Mouse (Mus musculus) megakaryocyte-erythroid progenitor cell, adult 5-6 weeks (primary cell): Measurements from ENCODE around the gene Cntn3. TPM values are rescaled to one million over a fixed set of nuclear protein-coding genes. Genes with fewer than 3 reads are reported as not detected.
"Not testable (repeated sequence)": the region's sequence is repeated elsewhere in the genome, so short reads cannot be mapped to it uniquely, and the experiment has no call there.

Experiments
- ATAC-seq: replicated peaks from 2 replicates; pipeline ENCODE4 v1.8.0; 2016; ENCODE audit warnings: mild to moderate bottlenecking, inconsistent platforms; ENCODE audit not compliant: severe bottlenecking, poor library complexity, low FRiP score, low TSS enrichment
- total RNA-seq, 2 experiments: library from RNA; stranded (forward) in 1 of 2; stranded (reverse) in 1 of 2; fragments of 200-1000, 215-1000 nt in 1 of 2; fragments of >200 nt in 1 of 2; fragmentation: Nextera tagmentation in 1 of 2; gene quantifications; 2 replicates each; pipeline ENCODE4 v1.2.3; 2014 to 2017

Gene Cntn3
- total RNA-seq (2014; fragmentation: Nextera tagmentation) (not detected in 2 replicates), total RNA-seq (2017) (not detected in 2 replicates)

DNA sequence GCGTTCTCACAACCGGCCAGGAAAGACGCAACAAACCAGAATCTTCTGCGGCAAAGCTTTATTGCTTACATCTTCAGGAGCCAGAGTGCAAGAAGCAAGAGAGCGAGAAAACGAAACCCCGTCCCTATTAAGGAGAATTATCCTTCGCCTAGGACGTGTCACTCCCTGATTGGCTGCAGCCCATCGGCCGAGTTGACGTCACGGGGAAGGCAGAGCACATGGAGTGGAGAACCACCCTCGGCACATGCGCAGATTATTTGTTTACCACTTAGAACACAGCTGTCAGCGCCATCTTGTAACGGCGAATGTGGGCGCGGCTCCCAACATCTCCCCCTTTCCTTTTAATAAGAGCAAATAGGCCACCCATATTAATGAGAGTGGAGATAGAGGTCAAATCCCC, at the start of gene Cntn3:
Gene Cntn3 (minus strand): TSS at position 101 of the 400 bp plus-strand sequence.
- not testable (repeated sequence) for ATAC-seq

DNA sequence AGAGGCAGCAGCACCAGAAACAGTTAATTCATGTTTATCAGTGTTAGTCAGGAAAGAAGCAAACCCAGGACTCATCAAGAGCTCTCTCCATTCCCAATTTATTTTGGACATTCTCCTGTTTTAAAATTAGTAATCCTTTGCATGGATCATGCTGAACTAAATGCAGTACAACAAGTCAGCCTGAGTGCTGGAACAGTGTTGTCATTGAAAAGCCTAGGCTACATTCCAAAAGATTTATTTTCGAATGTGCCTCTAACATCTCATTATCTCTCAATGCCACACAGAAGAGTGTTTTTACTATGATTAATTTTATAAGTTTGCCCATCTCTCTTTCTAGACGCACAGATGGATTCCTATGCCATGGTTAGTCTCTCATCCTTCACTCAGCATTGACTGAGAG, 27.9 kb upstream of the Cntn3 start:
- ATAC-seq, result no peak

DNA sequence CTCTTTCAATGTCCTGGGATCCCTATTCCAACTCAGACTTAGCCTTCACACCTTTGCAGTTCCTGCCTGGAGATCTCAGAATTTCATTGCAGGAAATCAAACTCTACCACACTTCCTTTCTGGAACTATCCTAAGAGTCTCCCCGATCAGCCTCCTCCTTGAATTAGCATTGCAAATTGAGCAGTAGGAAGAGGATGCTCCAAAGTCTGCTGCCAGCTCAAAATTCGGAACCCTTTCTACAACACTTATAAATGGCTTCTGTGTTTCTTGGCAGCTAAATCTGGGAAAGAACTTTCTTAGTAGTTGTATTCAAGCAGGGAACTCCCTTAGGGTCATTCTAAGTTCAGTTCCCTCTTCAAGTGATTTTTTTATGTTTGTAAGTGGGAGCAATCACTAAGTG, 24.9 kb upstream of the Cntn3 start:
- no peak for ATAC-seq

DNA sequence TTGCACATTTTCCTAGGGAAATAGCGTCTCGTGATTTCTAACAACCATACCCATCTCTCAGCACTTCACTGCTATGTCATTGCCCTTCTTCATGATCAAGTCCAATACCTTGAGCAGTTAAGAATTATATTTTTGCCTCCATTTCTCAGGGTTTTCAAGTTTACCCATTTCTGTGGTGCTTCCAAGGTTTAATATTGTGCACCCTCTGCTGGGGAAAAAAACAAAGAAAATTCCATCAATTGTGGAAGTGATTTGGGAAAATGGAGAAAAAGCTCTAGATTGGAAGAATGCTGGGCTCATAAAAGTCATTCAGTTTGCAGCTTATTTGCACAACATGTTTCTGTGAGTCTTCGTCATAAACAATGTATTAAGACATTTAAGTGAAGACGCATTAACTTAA, 17.2 kb upstream of the Cntn3 start:
- ATAC-seq, result no peak

DNA sequence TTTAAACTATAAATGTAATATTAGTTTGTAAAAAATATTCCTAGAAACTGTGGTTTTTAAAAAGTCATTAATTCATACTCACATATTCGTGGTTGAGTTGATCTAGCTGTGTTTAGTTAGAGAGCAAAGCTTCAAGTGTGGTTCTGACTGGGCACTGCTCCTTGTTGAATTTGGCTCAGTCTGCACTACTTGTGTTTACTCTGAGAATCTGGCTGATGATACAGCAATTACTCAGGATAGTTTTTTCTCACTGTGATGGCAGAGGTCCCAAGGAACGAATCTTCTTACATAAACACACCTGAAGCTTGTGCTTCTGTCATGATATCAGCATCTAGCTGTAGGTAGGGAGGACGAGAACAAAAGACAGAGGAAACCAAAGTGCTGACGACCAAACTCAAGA, 16.4 kb upstream of the Cntn3 start:
- ATAC-seq, result no peak

DNA sequence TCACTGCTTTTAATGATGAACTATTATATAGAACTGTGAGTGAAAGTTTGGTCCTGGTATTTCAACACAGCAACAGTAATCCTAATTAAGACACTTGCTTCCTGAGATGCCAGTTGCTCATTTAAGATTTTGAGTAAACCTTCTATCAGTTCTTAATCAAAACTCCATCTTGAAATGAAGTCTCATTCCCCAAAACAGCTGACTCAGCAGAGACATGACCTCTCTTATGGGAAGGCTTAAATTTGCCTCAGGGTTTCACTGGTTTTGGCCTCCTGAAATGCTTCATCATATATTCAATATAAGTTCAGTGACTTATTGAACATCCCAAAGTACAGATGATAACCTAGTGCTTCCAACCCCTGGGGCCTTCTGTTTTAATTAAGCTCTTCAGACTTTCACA, 13.2 kb upstream of the Cntn3 start:
- ATAC-seq, result no peak

DNA sequence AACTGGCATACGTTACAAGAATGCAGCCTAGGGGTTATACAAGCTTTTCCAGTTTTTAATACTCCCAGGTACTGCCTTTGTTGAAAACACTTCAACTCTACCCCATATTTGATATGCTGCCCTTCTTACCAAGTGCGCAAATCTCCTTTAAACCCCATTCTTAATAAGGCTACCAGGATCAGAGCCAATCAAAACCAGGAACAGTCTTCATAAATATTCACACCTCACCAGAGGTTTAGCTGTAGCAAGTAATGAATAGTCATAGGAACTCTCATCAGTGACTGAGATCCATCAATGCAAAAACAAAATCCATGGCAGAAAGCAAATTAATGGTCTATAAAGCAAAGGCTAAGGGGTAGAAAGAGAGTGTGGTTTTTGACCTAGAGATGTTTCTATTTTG, 10.7 kb upstream of the Cntn3 start:
- ATAC-seq, result no peak

DNA sequence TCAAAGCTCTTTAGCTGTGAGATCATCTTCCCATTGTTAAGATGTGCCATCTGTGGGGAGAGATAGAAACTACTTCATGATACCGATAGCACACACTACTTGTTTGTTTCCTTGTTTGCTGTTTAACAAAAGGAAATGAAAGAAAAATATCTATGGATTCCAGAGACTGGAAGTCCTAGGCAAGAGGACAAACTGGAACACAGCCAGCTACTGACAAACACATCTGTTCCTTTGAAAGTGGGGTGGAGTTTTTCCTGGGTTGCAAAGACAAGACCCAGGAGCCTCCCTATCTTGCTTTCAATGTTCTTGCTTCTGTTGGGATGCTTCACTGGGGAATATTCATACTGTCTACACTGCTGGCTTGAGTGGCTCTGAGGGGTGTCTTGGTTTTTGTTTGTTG, 5.4 kb downstream of the Cntn3 start:
- no peak for ATAC-seq

DNA sequence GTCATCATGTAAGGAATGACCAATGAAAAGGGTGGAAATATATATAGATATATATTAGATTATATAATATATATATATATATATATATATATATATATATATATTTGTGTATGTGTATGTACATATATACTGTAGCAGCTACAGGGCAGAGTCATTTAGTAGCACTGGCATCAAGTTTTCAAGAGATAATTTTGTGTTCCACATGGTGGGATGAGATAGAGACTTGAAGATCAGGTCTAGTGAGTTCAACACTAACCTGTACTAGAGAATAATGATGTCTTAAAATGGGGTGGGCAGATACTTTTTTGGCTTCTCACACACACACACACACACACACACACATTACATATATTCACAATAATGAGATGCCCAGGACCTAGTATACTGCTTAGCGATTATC, 7.7 kb downstream of the Cntn3 start:
- ATAC-seq, result no peak

DNA sequence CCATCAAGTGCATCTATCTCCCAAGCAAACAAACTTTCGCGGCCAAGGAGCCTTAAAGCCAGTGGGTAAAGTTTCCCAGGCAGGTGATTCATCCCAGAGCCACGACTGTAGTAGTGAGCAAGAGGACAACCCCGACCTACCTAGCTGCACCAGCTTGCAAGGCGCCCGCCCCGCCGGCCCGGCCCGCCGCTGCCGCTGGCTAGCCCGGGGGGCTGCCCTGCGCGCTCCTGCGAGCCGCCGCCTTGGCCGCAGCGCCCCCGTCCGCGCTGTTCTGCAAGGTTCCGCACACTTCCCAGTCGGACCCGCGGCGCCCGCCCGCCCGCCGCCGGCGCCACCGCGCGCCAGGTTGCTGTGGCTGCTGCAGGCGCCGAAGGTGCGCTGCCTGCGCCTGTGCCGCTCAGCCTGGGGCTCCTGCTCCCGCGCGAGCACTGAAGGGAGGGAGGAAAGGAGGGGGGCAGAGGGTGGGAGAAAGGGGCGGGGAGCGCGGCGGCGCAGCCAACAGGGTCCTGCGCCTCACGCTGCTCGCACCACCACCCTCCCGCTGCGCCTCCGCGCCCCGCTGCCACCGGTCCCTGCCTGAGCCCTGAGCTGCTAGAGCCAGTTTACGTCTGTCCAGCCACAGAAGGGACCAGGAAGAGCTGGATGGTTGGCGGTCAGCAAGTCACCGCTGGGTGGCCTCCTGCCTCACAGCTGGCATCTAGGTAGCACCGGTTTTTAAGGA, 8.7 kb downstream of the Cntn3 start:
- peak; percentile 87 for ATAC-seq

DNA sequence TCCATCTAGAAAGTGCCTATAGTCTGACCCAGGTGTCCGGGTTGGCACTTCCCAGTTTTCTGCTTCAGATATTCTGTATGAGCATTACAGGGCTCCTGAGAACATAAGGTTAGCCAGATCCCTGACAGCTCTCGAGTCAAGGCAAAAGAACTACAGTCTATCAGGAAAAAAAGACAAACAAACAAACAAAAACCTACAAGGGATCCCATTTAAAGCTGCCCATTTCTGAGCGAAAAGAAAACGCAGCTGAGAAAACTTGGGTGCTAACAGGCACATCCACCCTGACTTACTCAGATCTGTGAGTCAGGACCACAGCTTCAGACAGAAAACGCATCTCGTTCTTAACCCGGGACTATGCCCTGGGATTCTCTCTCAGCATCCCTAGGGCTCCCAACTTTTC, 9.5 kb downstream of the Cntn3 start:
- ATAC-seq, result no peak

DNA sequence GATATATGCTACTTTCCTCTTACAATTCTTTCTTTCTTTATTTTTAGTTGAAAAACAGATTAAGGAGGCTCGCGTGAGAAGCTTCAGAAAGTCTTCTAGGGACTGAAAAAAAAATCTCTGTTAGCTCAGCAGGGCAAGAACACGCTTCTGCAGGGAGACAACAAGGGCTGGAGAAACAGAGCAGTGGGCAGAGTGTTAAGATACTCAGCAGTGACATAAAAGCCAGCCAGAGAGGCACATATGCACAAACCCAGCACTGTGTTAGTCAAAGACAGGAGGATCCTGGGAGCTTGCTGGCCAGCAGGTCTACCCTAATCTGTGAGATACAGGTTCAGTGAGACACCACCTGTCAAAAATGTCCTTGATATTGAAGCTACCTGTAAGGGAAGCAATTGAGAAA, 15.4 kb downstream of the Cntn3 start:
- ATAC-seq, result no peak

DNA sequence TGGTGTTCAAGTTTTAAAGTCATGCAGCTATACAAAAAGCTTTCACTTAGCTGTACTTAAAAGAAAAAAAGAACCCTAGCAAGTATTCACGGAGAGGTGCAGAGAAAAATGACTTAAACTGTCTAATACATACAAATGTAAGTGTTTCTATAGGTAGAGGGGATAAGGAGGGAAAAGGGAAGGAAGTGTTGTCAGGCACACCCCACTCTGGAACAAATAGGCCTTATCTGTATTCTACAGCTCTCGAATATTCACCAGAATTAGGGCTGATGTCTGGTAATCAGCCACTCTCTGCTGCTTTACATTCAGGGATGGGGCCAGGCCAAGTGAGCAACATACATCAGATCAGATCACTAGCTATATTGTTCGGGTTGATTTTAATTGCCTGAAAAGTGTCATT, 16.4 kb downstream of the Cntn3 start:
- ATAC-seq, result peak; percentile 97

DNA sequence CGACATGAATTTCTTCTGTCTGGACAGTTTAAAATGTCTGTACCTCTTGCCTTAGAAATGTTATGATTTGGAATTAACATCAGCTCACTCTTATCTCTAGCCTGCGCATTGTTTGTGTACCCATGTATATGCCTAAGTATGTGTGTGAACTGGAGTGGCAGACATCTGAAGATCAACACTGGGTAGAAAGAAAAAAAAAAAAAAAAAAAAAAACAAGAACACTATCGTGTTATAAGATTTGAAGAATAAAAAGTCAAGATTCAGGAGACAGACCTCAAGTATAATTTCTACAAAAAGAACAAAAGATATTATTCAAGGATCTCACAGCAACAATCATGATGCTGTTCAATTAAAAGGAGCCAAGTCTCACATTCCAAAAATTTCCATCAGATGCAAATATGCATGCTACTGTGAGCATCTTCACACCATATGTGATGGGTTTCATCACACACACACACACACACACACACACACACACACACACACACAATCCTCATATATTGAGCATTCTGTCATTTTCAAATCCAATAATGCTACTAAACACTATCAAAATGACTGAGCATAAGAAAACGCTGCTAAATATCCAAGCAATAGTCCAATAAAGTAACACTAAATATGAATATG, 17.0 kb downstream of the Cntn3 start:
- no peak for ATAC-seq

DNA sequence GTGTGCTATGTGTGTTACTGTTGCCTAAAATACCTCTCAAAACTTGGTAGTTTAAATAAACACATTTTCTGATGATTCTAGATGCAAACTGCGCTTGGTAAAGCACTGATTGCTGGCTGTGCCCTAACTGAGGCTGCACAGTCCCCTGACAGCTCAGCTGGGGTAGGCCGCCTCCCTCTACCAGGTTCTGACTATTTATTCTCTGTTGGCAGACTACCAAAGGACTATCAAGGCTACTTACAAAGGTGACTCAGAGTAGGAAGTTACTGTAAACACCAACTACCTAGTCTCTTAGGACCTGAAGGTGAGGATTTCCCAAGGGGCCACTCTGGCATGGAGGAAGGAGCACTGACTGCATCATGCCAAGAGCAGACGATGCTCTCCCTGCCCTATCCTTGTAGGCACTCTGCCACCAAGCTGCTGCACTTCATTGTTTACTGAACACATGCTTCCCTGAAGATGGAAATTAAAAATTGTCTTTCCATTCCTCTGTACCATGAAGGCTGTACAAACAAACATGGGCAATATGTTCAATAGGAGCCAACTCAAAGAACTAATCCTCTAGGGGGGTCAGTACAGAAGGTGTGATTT, 17.7 kb downstream of the Cntn3 start:
- no peak for ATAC-seq

DNA sequence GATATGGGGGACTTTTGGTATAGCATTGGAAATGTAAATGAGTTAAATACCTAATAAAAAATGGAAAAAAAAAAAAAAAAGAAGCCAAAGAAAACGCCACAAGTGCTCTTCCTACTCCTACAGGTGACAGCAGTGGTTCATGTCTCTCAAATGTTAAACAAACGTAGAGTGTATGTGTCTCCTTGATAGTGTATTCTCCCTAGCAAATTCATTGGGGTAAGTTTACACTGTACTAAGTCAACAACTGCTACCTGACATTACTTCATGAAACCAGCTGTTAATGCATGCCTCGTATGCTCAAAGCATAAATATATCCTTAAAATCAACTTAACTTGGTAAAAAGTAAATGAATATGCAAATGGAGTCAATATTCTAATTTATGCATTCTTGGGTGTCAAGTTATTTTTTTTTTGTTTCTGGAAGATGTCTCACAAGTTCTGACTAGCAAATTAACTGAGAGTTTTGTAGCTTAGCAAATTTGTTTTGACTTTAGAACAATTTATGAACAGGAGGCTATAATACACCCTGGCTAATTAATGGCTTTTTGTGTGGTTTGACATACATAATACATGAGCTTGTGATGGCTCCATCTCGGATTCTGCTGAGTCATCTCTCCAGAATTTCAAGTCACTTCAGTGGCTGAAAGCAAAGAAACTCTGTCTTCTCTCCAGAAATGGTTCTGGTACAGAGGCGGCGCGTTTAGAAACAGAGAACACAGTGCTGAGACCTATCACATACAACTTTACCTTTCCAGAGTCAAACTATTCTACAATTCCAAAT, 31.1 kb downstream of the Cntn3 start:
- no peak for ATAC-seq

DNA sequence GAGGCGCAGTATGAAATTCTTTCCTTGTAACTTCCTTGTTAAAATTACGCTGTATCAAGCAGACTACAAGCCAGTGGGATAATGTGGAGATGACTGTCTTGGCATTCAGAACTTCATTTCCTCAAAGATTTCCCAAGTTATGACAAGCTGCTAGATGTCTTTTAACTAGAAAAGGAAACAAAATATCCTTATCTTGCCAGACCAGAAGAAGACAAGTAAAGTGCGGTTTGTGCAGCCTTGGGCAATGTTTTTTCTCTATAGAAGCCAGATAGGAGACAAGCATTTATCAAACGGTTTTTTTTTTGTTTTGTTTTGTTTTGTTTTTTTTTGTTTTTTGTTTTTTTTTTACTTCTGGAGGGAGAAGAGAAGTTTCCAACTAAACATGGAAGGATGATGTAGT, 37.3 kb downstream of the Cntn3 start:
- peak; percentile 87 for ATAC-seq

DNA sequence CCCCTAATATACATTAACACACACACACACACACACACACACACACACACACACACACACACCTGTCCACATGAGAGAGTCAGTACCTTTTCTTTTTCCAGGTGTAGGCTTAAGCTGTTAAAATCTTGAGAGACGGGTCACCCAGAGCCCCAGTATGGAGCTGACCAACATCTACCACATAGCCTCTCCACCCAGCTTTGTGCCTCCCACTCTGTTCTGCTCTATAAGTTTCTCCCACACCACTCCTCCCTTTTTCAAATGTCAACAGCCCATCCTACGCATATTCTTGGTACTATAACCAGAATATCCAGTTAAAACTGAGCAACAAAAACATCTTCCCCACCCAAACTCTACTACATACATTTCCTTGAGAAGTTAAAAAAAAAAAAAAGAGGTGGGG, 49.9 kb downstream of the Cntn3 start:
- no peak for ATAC-seq

DNA sequence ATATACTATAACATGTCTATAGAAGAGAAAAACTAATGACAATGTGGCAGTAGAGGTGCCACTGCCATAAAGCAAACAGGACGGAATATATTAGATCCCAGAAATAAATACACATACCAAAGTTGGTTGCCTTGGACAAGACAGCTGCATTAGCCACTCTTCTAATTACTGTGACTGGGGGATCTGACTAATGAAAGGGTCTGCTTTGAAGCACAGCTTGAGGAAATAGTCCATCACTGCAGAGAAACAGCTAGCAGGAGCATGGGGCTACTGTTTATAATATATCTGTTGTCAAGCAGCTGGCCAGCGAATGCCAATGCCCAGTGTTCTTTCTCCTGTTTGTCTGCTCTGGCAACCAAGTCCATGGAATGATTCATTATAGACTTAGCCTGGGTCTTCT, 51.9 kb downstream of the Cntn3 start:
- ATAC-seq, result no peak

DNA sequence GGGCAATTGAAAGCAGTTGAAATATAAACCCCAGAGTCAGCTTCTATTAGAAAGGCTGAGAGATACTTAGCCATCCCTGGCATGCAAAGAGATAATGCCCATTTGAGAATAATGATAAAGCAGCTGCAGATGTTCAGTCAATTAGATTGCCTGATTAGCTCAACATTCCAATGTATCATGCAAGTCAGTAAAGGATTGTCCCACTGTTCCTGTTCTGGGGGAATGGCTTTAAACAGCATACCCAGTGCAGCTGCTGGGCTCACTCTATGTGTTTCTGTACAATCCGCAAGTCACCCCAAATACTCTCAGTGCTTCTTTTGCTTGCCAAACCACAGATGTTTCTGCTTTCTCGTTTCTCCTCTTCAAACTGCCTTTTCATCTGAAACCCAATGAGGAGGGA, 57.7 kb downstream of the Cntn3 start:
- no peak for ATAC-seq
